Mouse (Mus musculus) midbrain, embryonic 11.5 days (tissue): ENCODE data around the gene Vmp1. TPM values are rescaled to one million over a fixed set of nuclear protein-coding genes. Genes with fewer than 3 reads are reported as not detected.

Experiments
- ATAC-seq: fragments of 200-750 bp; cut with Nextera tagmentation; 2 replicates; pipeline ENCODE4 v1.8.0; 2017; ENCODE audit warnings: moderate TSS enrichment, moderate library complexity; ENCODE audit not compliant: low FRiP score
- DNase-seq: peaks from one replicate; pipeline ENCODE4 v3.0.0; 2015; ENCODE audit warnings: low spot score; ENCODE audit errors: missing footprints
- H3K27ac ChIP-seq: fragments of 300-500 bp; sonication (generic); 2 replicates; pipeline ENCODE4 v1.5.1; 2014; ENCODE audit warnings: low read depth, low read length
- H3K27me3 ChIP-seq: fragments of 300-500 bp; sonication (generic); 2 replicates; pipeline ENCODE4 v1.6.1; 2014; ENCODE audit warnings: mild to moderate bottlenecking, low read length, moderate library complexity, mixed read lengths; ENCODE audit not compliant: control insufficient read depth, insufficient read depth
- H3K36me3 ChIP-seq: fragments of 300-500 bp; sonication (generic); 2 replicates; pipeline ENCODE4 v1.6.1; 2014; ENCODE audit warnings: mild to moderate bottlenecking, low read length, moderate library complexity, mixed read lengths; ENCODE audit not compliant: control insufficient read depth, insufficient read depth
- H3K4me1 ChIP-seq: fragments of 300-500 bp; sonication (generic); 2 replicates; pipeline ENCODE4 v1.6.1; 2014; ENCODE audit warnings: low read length; ENCODE audit not compliant: control insufficient read depth, insufficient read depth
- H3K4me2 ChIP-seq: fragments of 300-500 bp; sonication (generic); 2 replicates; pipeline ENCODE4 v1.6.1; 2014; ENCODE audit warnings: mild to moderate bottlenecking, moderate library complexity
- H3K4me3 ChIP-seq: fragments of 300-500 bp; sonication (generic); 2 replicates; pipeline ENCODE4 v1.5.1; 2014; ENCODE audit warnings: low read depth, low read length
- H3K9ac ChIP-seq: fragments of 300-500 bp; sonication (generic); 2 replicates; pipeline ENCODE4 v1.6.1; 2014; ENCODE audit warnings: low read length
- H3K9me3 ChIP-seq: fragments of 300-500 bp; sonication (generic); 2 replicates; pipeline ENCODE4 v1.6.1; 2016; ENCODE audit warnings: low read length; ENCODE audit not compliant: control insufficient read depth
- WGBS: fragments of 180-500 bp; shearing (Covaris S2); extraction: QIAGEN DNeasy Blood & Tissue Kit; methylation state at CpG from one replicate; pipeline ENCODE4 v1.1.7; 2014; 5-methylcytosine and 5-hydroxymethylcytosine counted together
- microRNA counts: library from miRNA; unstranded; fragments of <30 nt; microRNA quantifications from one replicate; lab custom pipeline; 2015
- microRNA-seq: library from miRNA; unstranded; fragments of <30 nt; microRNA quantifications from one replicate; pipeline ENCODE4, GENCODE M21; 2017
- polyA plus RNA-seq: library from polyadenylated mRNA; unstranded; fragments of >200 nt; fragmentation: Nextera tagmentation; extraction: Ambion mirVana; gene quantifications from 2 replicates; pipeline ENCODE4 v1.2.1, GENCODE M21; 2014

Vmp1 gene
- polyA plus RNA-seq, 1 experiment from 2014 or later, result 93.7 TPM

- H3K9ac ChIP-seq, result no peak overlapping the region
- WGBS, result 95% methylated on average over 5 of the region's 5 CpGs
- H3K4me2 ChIP-seq, result no peak overlapping the region
- no peak for ATAC-seq
- H3K9me3 ChIP-seq, result no peaks in the 10 kb centered on the region
- H3K4me1 ChIP-seq, result no peaks in the 10 kb centered on the region
- no peak for DNase-seq
- no peak overlapping the region for H3K4me3 ChIP-seq
- no peaks in the 10 kb centered on the region for H3K27me3 ChIP-seq
- no peak overlapping the region for H3K27ac ChIP-seq
- peaks cover 3% of the 10 kb centered on the region; the same call in 1 of the 2 replicates for H3K36me3 ChIP-seq
These were observed 149.3 kb downstream of the Vmp1 start for GRCm38 (mm10) chr11:86534201-86534910.

MicroRNA genes within 50 kb of the gene (microRNA counts, 519-probe panel; counts per million panel counts)
- 5,310 counts per million, percentile 64 among the panel's probes with 10 or more counts for microRNA mmu-miR-21 (lab: Ali Mortazavi, UCI)

Small RNA genes within 50 kb of the gene (microRNA-seq; reads per million reads assigned to microRNA genes)
- gene Mir21a, result 9,730 reads per million, percentile 95 among the genes with 10 or more reads in this experiment

Other genes with a start within 250 kb of the Vmp1 start
- 23.7 and 25.1 TPM in 2 replicates for gene Rnft1, start 199.2 kb downstream of the Vmp1 start, polyA plus RNA-seq
- gene Rps6kb1, start 139.0 kb downstream of the Vmp1 start, polyA plus RNA-seq, result 54.1 and 62.2 TPM in 2 replicates
- gene Tubd1, start 138.8 kb downstream of the Vmp1 start, polyA plus RNA-seq, result 11.2 and 15.1 TPM in 2 replicates
- gene Ptrh2, start 149 bp upstream of the Vmp1 start, polyA plus RNA-seq, result 41.8 and 41.9 TPM in 2 replicates
- 173 and 189 TPM in 2 replicates for gene Cltc, start 73.7 kb upstream of the Vmp1 start, polyA plus RNA-seq
- 55.0 and 57.8 TPM in 2 replicates for gene Dhx40, start 123.9 kb upstream of the Vmp1 start, polyA plus RNA-seq